Mouse (Mus musculus): ENCODE data around the gene Inka1. TPM values are rescaled to one million over a fixed set of nuclear protein-coding genes. Genes with fewer than 3 reads are reported as not detected.

The Inka1 gene
- total RNA-seq (2023): 1.6 and 1.9 TPM in 2 replicates

GRCm38 (mm10) chr9:107985131-107986119 lies at the start of gene Inka1:
Inka1 (minus strand) TSS chr9:107985879.

GRCm38 (mm10) chr9:108001922-108002770 lies 16.5 kb upstream of the Inka1 start, which contains the start of gene Ip6k1:
Ip6k1 (plus strand) TSS chr9:108002501.

GRCm38 (mm10) chr9:107996049-107996448 lies 10.4 kb upstream of the Inka1 start, which contains the start of gene Gm20662:
Gm20662 (plus strand) TSS chr9:107996349.

GRCm38 (mm10) chr9:107992197-107992596 lies 6.5 kb upstream of the Inka1 start, which contains the start of gene Cdhr4:
Cdhr4 (plus strand) TSS chr9:107992497.

GRCm38 (mm10) chr9:107982681-107983346 lies 2.9 kb downstream of the Inka1 start, which contains the start of gene Gm20661:
Gm20661 (plus strand) TSS chr9:107983058.

GRCm38 (mm10) chr9:107975399-107976386 lies 10.0 kb downstream of the Inka1 start, which contains the start of gene Uba7:
Uba7 (plus strand) TSS chr9:107975505.

GRCm38 (mm10) chr9:107949922-107950235 lies 35.8 kb downstream of the Inka1 start, which contains the start of gene Traip:
Traip (plus strand) TSS chr9:107950136.

GRCm38 (mm10) chr9:107935374-107935773 lies 50.3 kb downstream of the Inka1 start, which contains the start of gene Camkv:
Camkv (plus strand) TSS chr9:107935674.

Other genes with a start within 250 kb of the Inka1 start
- 205 and 225 TPM in 2 replicates for gene Rbm5, start 214.9 kb downstream of the Inka1 start, total RNA-seq (2023)
- gene Rbm6, start 112.6 kb downstream of the Inka1 start, total RNA-seq (2023): 49.9 and 76.4 TPM in 2 replicates
- gene Mon1a, start 97.7 kb downstream of the Inka1 start, total RNA-seq (2023): 9.3 and 9.5 TPM in 2 replicates
- gene Mst1r, start 79.0 kb downstream of the Inka1 start, total RNA-seq (2023): 0.29 and 0.69 TPM in 2 replicates
- gene Actl11, start 57.4 kb downstream of the Inka1 start, total RNA-seq (2023): not detected in 2 replicates
- not detected in 2 replicates for gene Camkv, start 50.2 kb downstream of the Inka1 start, total RNA-seq (2023)
- 19.4 and 24.4 TPM in 2 replicates for gene Traip, start 35.7 kb downstream of the Inka1 start, total RNA-seq (2023)
- gene Uba7, start 10.4 kb downstream of the Inka1 start, total RNA-seq (2023): 71.8 and 86.9 TPM in 2 replicates
- gene Gm20661, start 2.8 kb downstream of the Inka1 start, total RNA-seq (2023): 0.41 TPM in 1 of 2 replicates, not detected in the other
- gene Cdhr4, start 6.6 kb upstream of the Inka1 start, total RNA-seq (2023): not detected in 2 replicates
- gene Gm20662, start 10.5 kb upstream of the Inka1 start, total RNA-seq (2023): not detected in 2 replicates
- gene Ip6k1, start 16.6 kb upstream of the Inka1 start, total RNA-seq (2023): 111 and 125 TPM in 2 replicates
- gene Gmppb, start 63.4 kb upstream of the Inka1 start, total RNA-seq (2023): 22.0 and 22.4 TPM in 2 replicates
- 4.5 and 5.6 TPM in 2 replicates for gene Amigo3, start 67.3 kb upstream of the Inka1 start, total RNA-seq (2023)
- gene Mst1, start 94.6 kb upstream of the Inka1 start, total RNA-seq (2023): not detected in 2 replicates
- 40.6 and 40.9 TPM in 2 replicates for gene Rnf123, start 97.5 kb upstream of the Inka1 start, total RNA-seq (2023)
- gene Apeh, start 108.7 kb upstream of the Inka1 start, total RNA-seq (2023): 42.5 and 52.9 TPM in 2 replicates
- gene Bsn, start 204.5 kb upstream of the Inka1 start, total RNA-seq (2023): 0.27 and 0.51 TPM in 2 replicates

All from neutrophil, adult 65 days (primary cell).